Mouse (Mus musculus) neural tube, embryonic 13.5 days (tissue): ENCODE measurements around the gene Rnasek. TPM values are rescaled to one million over a fixed set of nuclear protein-coding genes. Genes with fewer than 3 reads are reported as not detected.

ENCODE experiments used
- ATAC-seq: fragments of 200-750 bp; cut with Nextera tagmentation; 2 replicates; pipeline ENCODE4 v1.8.0; 2017; ENCODE audit warnings: low read depth, mild to moderate bottlenecking, moderate TSS enrichment, moderate library complexity
- H3K27ac ChIP-seq: fragments of 300-500 bp; sonication (generic); replicated peaks from 2 replicates; pipeline ENCODE4 v1.5.1; 2015; ENCODE audit warnings: moderate library complexity, mild to moderate bottlenecking, inconsistent platforms
- H3K27me3 ChIP-seq: fragments of 300-500 bp; sonication (generic); 2 replicates; pipeline ENCODE4 v1.6.1; 2015; ENCODE audit warnings: mild to moderate bottlenecking, inconsistent platforms
- H3K36me3 ChIP-seq: fragments of 300-500 bp; sonication (generic); 2 replicates; pipeline ENCODE4 v1.6.1; 2015; ENCODE audit warnings: mild to moderate bottlenecking, inconsistent platforms
- H3K4me1 ChIP-seq: fragments of 300-500 bp; sonication (generic); replicated peaks from 2 replicates; pipeline ENCODE4 v1.6.1; 2015; ENCODE audit warnings: inconsistent platforms
- H3K4me2 ChIP-seq: fragments of 300-500 bp; sonication (generic); 2 replicates; pipeline ENCODE4 v1.6.1; 2015; ENCODE audit warnings: inconsistent platforms, mild to moderate bottlenecking, moderate library complexity
- H3K4me3 ChIP-seq: fragments of 300-500 bp; sonication (generic); 2 replicates; pipeline ENCODE4 v1.5.1; 2015; ENCODE audit warnings: mild to moderate bottlenecking, inconsistent platforms
- H3K9ac ChIP-seq: fragments of 300-500 bp; sonication (generic); 2 replicates; pipeline ENCODE4 v1.6.1; 2015; ENCODE audit warnings: moderate library complexity, mild to moderate bottlenecking, inconsistent platforms
- H3K9me3 ChIP-seq: fragments of 300-500 bp; sonication (generic); 2 replicates; pipeline ENCODE4 v1.6.1; 2016; ENCODE audit warnings: inconsistent platforms
- WGBS: fragments of 180-500 bp; shearing (Covaris S2); methylation state at CpG from one replicate; pipeline ENCODE4 v1.1.7; 2015; 5-methylcytosine and 5-hydroxymethylcytosine counted together
- polyA plus RNA-seq: library from polyadenylated mRNA; unstranded; fragments of >200 nt; fragmentation: Nextera tagmentation; extraction: Ambion mirVana; gene quantifications from 2 replicates; pipeline ENCODE4 v1.2.1, GENCODE M21; 2015

Rnasek gene
- polyA plus RNA-seq, 1 experiment from 2014 or later, result 382 TPM

DNA sequence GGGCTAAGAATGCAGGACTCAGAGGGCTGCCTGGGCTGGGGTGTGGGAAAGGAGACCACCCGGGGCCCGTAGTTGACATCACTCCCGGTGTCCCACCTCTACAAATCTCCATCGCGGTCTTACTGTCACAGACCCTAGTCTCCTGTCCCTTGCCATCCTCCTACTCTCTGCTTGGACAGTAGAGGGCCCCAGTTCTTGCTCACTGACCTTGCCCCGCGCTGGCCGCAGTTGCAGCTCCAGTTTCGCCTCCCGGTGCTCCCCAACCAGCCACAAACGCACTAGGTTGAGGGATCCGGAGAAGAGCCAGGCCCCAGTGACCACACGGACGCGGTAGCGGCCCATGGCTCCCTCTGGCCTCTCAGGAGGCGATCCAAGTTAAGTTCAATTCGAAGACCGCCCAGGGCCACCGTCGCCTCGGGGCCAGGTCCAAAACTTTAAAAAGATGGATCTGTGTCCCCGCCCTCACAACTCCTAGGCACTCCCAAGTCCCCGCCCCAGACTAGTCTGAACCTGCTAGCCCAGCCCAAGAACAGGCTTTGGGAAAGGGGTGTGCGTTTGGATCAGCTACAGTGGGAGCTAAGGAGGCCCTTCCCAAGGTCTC is 15.4 kb upstream of the Rnasek start, which contains the start of gene Alox12:
Alox12 (minus strand) TSS at position 423 of the 601 bp plus-strand sequence.
- peak within 1 kb of the TSS; percentile 22 for H3K4me3 ChIP-seq
- H3K9me3 ChIP-seq, result no peaks in the 10 kb centered on the region
- peaks cover 10% of the 10 kb centered on the region; the same call in 1 of the 2 replicates for H3K4me1 ChIP-seq
- 2% methylated on average over 25 of the region's 25 CpGs for WGBS
- peak within 1 kb of the TSS; percentile 45; the same call in 1 of the 2 replicates for H3K9ac ChIP-seq
- H3K36me3 ChIP-seq, result no peaks in the 10 kb centered on the region
- H3K27me3 ChIP-seq, result peaks cover 69% of the 10 kb centered on the region
- no peak within 1 kb of the TSS for H3K27ac ChIP-seq
- no peak for ATAC-seq
- peak within 1 kb of the TSS; percentile 46 for H3K4me2 ChIP-seq

- no peaks in the 10 kb centered on the region for H3K9me3 ChIP-seq
- peaks cover 10% of the 10 kb centered on the region; the same call in 1 of the 2 replicates for H3K4me1 ChIP-seq
- H3K27ac ChIP-seq, result no peak overlapping the region
- H3K4me3 ChIP-seq, result peak overlapping the region; percentile 22
- H3K4me2 ChIP-seq, result peak overlapping the region; percentile 46
- no peaks in the 10 kb centered on the region for H3K36me3 ChIP-seq
- WGBS, result 5% methylated on average over 18 of the region's 18 CpGs
- peaks cover 70% of the 10 kb centered on the region for H3K27me3 ChIP-seq
- no peak for ATAC-seq
- H3K9ac ChIP-seq, result 0 out of 2 replicates have a peak overlapping the region, but pooled peaks have one; percentile 45
Measured at GRCm38 (mm10) chr11:70254337-70254736, 14.7 kb upstream of the Rnasek start.

DNA sequence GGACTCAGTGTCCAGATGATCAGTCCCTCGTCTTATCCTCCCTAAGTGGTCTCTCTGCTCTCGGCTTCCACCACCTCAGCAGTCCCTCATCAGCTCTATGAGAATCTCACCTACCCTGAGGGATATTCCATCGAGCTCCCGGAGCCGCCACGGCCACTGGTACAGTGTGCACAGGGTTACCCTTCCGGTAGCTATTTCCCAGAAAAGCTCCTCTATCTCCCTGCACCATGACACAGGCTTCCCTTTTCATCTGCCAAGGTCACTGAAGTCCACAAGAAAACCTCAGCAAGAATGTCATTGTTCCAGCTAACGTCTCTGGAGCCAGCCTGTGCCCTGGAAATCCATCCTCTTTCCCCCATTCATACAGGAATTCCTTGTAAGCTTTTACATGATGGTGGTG is 12.2 kb upstream of the Rnasek start:
- Histone ChIP-seq H3K27ac (no peak overlapping the region), H3K4me3 (no peak overlapping the region), H3K9ac (no peak overlapping the region), H3K27me3 (peaks cover 69% of the 10 kb centered on the region), H3K4me1 (peaks cover 18% of the 10 kb centered on the region; the same call in 1 of the 2 replicates), H3K36me3 (no peaks in the 10 kb centered on the region), H3K9me3 (no peaks in the 10 kb centered on the region), H3K4me2 (no peak overlapping the region)
- no peak for ATAC-seq
- WGBS, result 83% methylated on average over 8 of the region's 8 CpGs

GRCm38 (mm10) chr11:70250150-70250549 is 10.5 kb upstream of the Rnasek start:
- WGBS, result 72% methylated on average over 11 of the region's 11 CpGs
- Histone ChIP-seq H3K27me3 (peaks cover 62% of the 10 kb centered on the region), H3K4me1 (peaks cover 15% of the 10 kb centered on the region; the same call in 1 of the 2 replicates), H3K4me3 (no peak overlapping the region), H3K9ac (no peak overlapping the region), H3K4me2 (no peak overlapping the region), H3K27ac (no peak overlapping the region), H3K9me3 (no peaks in the 10 kb centered on the region), H3K36me3 (no peaks in the 10 kb centered on the region)
- ATAC-seq, result no peak

GRCm38 (mm10) chr11:70247136-70247845 is 7.6 kb upstream of the Rnasek start:
- H3K4me2 ChIP-seq, result no peak overlapping the region
- peaks cover 44% of the 10 kb centered on the region for H3K27me3 ChIP-seq
- H3K4me3 ChIP-seq, result no peak overlapping the region
- peaks cover 8% of the 10 kb centered on the region; the same call in 1 of the 2 replicates for H3K4me1 ChIP-seq
- 56% methylated on average over 9 of the region's 9 CpGs for whole genome bisulfite sequencing
- no peak for ATAC-seq
- no peak overlapping the region for H3K9ac ChIP-seq
- H3K27ac ChIP-seq, result no peak overlapping the region
- H3K36me3 ChIP-seq, result no peaks in the 10 kb centered on the region
- no peaks in the 10 kb centered on the region for H3K9me3 ChIP-seq

DNA sequence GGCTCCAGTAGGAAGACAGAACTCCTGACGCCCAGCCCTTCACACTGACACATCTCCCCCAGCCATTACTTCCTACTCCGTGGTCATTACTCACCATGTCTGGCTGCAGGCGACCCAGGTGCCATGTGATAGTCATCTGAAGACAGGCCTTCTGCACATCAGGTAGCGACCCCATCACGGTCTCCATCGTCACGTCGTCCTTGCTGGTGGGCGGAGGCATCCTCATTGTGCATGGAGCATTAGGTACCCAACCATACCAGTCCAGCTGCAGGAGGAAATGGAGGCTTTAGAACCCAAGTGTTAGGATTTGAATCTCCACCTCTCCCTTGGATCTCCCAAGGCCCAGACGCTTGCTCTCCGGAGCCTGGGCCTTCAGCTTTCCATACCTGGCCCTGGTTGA is 2.9 kb upstream of the Rnasek start:
- Histone ChIP-seq H3K9me3 (no peaks in the 10 kb centered on the region), H3K4me1 (peaks cover 21% of the 10 kb centered on the region), H3K4me2 (no peak overlapping the region), H3K9ac (no peak overlapping the region), H3K36me3 (no peaks in the 10 kb centered on the region), H3K27me3 (peaks cover 18% of the 10 kb centered on the region), H3K4me3 (no peak overlapping the region), H3K27ac (no peak overlapping the region)
- no peak for ATAC-seq
- WGBS, result 76% methylated on average over 11 of the region's 11 CpGs

DNA sequence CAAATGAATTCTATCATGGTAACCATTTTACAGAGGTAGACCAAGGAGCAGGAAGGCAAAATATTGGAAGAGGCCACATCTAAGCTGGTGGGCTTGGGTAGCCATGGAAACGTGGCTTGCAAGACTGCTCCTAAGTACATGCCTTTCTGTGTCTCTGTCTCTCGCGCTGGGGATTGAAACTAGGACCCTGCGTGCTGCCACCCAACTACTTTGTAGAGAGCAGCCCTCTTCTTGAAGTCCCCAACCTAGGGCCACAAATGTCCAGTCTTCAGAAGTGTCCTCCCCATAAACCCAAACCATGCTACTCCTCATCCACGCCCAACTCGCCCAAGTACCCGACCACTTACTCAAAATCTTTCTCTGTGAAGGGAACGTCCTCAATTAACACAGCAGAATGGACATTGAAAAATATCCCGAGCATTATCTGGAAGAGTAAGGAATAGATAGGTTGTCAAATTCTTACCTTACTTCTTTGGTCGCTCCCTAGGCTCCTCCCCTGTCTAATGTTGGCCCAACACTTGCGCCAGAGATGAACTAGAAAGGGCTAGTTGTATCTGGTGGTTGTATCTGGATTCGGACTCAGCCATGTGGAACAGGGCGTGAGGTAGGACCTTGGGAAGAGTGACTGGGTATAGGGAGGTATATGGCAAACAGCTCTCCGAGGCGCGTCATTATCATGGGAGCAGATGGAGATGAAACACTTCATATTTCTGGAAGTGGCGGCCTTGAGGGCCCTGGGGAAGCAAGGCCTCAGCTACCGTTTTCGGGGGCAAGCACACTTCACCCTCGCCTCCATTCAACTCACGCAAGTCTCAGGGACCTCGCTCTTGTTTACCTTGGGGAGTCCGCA is 826 bp downstream of the Rnasek start:
- H3K4me1 ChIP-seq, result peaks cover 38% of the 10 kb centered on the region
- H3K4me3 ChIP-seq, result peak overlapping the region; percentile 95
- H3K9ac ChIP-seq, result peak overlapping the region; percentile 94
- H3K27me3 ChIP-seq, result no peaks in the 10 kb centered on the region
- H3K4me2 ChIP-seq, result peak overlapping the region; percentile 99
- peaks cover 20% of the 10 kb centered on the region for H3K36me3 ChIP-seq
- ATAC-seq, result 0 out of 2 replicates have a peak, but pooled peaks have one; percentile 3
- H3K27ac ChIP-seq, result peak overlapping the region; percentile 95
- no peaks in the 10 kb centered on the region for H3K9me3 ChIP-seq
- 14% methylated on average over 23 of the region's 23 CpGs for WGBS

DNA sequence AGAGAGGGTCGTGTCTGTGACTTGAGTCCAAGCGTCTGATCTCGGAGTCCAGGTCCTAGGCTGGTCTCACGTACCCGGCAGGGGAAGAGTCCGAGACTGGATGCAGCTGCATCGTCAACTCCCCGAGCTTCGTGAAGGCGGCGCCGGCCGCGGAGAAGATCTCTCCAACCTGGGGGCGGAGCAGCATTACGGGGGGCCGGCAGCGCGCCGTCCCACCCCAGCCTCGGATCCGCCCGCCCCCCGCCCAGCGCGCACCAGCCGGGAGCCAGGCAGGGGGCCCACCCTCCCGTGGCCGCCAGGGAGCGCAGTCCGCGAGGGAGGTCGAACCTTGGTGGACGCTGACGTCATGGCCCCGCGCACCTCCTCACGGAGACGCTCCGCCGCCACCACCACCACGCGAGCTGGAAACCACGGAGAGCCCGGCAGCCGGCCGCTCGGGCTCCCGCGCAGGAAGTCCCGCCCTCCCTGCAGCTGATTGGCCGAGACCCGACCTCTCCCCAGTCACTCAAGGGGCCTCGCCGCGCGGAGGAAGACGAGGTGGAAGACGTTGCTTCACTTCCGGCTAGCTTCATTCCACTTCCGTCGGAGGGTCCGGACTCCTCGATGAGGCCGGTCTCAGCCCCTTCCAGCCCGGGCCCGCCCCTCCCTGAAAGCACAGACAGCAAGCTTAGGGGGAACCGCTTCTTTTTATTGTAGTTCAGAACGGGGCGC is 2.0 kb downstream of the Rnasek start, which contains the start of gene 0610010K14Rik:
0610010K14Rik (minus strand) TSS at position 458 of the 711 bp plus-strand sequence.
- H3K9ac ChIP-seq, result peak within 1 kb of the TSS; percentile 94
- peak; percentile 93 for ATAC-seq
- peak within 1 kb of the TSS; percentile 95 for H3K4me3 ChIP-seq
- no peaks in the 10 kb centered on the region for H3K27me3 ChIP-seq
- H3K36me3 ChIP-seq, result peaks cover 20% of the 10 kb centered on the region
- H3K4me1 ChIP-seq, result peaks cover 44% of the 10 kb centered on the region
- H3K4me2 ChIP-seq, result peak within 1 kb of the TSS; percentile 99
- peak within 1 kb of the TSS; percentile 95 for H3K27ac ChIP-seq
- H3K9me3 ChIP-seq, result no peaks in the 10 kb centered on the region
- under 1% methylated on average over 68 of the region's 70 CpGs for WGBS

DNA sequence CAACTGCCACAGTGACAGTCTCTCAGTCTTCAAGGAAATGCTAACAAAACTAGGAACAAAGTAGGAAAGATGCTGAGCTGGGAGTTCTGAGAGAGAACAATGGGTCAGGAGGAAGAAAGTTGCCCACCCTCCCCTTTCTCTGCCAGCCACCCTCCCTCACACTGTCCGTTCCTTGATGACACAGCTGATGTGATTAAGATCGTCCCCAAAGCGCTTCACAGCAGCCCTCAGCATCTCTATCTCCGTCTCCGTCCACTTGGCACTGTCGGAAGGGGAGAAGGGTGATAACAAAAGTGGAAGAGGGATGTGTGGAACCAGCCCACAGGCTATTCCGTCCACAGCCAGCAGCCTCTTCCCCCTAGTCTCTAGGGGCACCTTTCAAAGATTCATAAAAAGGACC is 2.9 kb downstream of the Rnasek start:
- Histone ChIP-seq H3K27me3 (0 out of 2 replicates have a peak, but pooled peaks cover 2% of the 10 kb centered on the region), H3K36me3 (peaks cover 20% of the 10 kb centered on the region), H3K4me1 (peaks cover 47% of the 10 kb centered on the region), H3K4me2 (peak overlapping the region; percentile 99), H3K27ac (peak overlapping the region; percentile 95), H3K9ac (peak overlapping the region; percentile 94), H3K9me3 (no peaks in the 10 kb centered on the region), H3K4me3 (peak overlapping the region; percentile 95)
- ATAC-seq, result no peak
- 26% methylated on average over 7 of the region's 7 CpGs for WGBS

- ATAC-seq, result no peak
- Histone ChIP-seq H3K9me3 (no peaks in the 10 kb centered on the region), H3K27ac (no peak overlapping the region), H3K4me2 (no peak overlapping the region), H3K9ac (no peak overlapping the region), H3K27me3 (peaks cover 12% of the 10 kb centered on the region), H3K4me3 (no peak overlapping the region), H3K4me1 (peaks cover 41% of the 10 kb centered on the region), H3K36me3 (peaks cover 20% of the 10 kb centered on the region)
- WGBS, result 93% methylated on average over 12 of the region's 12 CpGs
Measured at GRCm38 (mm10) chr11:70235254-70235900, 4.3 kb downstream of the Rnasek start.

- H3K27ac ChIP-seq, result no peak overlapping the region
- ATAC-seq, result no peak
- peaks cover 21% of the 10 kb centered on the region for H3K27me3 ChIP-seq
- H3K4me3 ChIP-seq, result no peak overlapping the region
- H3K4me1 ChIP-seq, result peaks cover 47% of the 10 kb centered on the region
- no peak overlapping the region for H3K4me2 ChIP-seq
- H3K9me3 ChIP-seq, result no peaks in the 10 kb centered on the region
- 87% methylated on average over 8 of the region's 8 CpGs for WGBS
- H3K9ac ChIP-seq, result no peak overlapping the region
- peaks cover 20% of the 10 kb centered on the region for H3K36me3 ChIP-seq
Measured at GRCm38 (mm10) chr11:70234497-70234896, 5.1 kb downstream of the Rnasek start.
